Mouse (Mus musculus): ENCODE measurements around the gene Ntm. TPM values are rescaled to one million over a fixed set of nuclear protein-coding genes. Genes with fewer than 3 reads are reported as not detected.

Ntm gene
- polyA plus RNA-seq, 1 experiment from 2014 or later: 0.76 TPM

DNA sequence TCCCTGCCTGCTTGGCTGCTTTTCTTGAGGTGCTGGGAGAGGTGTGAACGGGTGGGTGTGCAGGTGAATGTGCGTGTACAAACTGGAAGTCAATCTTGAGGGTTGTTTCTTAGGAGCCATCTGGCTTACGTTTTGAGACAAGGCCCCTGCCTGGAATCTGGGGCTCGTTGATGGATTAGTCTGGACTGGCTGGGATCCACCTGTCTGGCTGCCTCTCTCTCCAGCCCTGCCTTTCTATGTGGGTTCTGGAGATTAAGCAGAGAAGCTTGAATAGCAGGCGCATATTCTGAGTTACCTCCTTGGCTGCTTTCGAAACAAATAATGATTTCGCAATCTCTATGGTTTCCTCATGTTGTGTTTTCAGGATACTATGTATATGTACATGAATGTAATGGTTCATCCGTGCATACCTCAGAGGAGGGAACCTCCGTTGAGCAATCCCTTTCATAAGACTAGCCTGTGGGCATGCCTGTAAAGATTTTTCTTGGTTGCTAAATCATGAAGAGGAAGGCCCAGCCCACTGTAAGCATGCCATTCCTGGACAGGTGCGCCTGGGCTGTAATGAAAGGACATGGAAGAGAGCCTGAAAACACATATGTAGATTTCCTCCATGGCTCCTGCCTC, 499.9 kb downstream of the Ntm start:
- H3K27ac ChIP-seq (ENCODE audit: low read length): no peak overlapping the region
- no peaks in the 10 kb centered on the region for H3K36me3 ChIP-seq (ENCODE audit: insufficient read depth, low read length)
- no peaks in the 10 kb centered on the region for H3K27me3 ChIP-seq (replicated peaks; ENCODE audit: insufficient read depth, low read length)
- peak; percentile 81 for ATAC-seq
- no peak overlapping the region for H3K4me3 ChIP-seq (ENCODE audit: low read depth, low read length)
- no peak overlapping the region for H3K9ac ChIP-seq (replicated peaks; ENCODE audit: low read depth)
- WGBS: 54% methylated on average over 10 of the region's 10 CpGs
- no peaks in the 10 kb centered on the region for H3K9me3 ChIP-seq (ENCODE audit: low read length)
- no peak overlapping the region for H3K4me2 ChIP-seq (replicated peaks; ENCODE audit: low read depth, low read length)
- H3K4me1 ChIP-seq (ENCODE audit: insufficient read depth, low read depth, low read length): no peaks in the 10 kb centered on the region
- TF ChIP-seq CTCF (IDR thresholded peaks at IDR 0.05) (no peak), EP300 (IDR thresholded peaks at IDR 0.05) (peak; percentile 35; the same call in 1 of the 2 replicates)
- peak; percentile 65 for DNase-seq (ENCODE audit: low spot score)

DNA sequence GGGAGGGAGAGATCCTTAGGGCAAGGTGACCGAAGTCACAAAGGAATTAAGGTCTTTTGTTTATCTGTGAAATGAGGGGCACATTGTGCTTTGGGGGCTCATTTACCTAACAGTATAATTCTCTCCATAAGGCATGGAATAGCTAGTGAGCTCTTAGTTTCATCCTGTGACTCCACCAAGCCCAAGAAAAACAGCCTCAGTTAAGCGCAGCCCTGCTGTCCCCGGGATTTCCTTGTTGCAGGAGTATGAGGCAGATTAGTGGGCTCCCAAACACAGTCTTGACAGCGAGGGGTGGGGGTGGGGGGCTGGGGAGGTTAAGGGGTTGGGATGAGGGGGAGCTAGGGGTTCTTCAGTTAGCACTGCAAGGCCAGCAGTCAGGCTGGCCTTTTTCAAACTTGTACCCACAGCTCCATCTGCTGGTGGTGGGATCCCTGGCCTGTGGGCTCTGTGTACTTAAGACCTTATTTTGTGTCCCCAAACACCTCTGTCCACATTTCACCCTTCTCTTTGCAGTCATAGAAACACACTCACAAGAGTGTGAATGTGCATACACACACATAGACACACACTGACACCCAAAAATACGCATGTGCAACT, 504.9 kb downstream of the Ntm start:
- Histone ChIP-seq H3K4me3 (ENCODE audit: low read depth, low read length) (no peak overlapping the region), H3K9me3 (ENCODE audit: low read length) (no peaks in the 10 kb centered on the region)
- 0 out of 2 replicates have a peak, but pooled peaks have one; percentile 25 for ATAC-seq

GRCm38 (mm10) chr9:29456014-29456413, 506.9 kb downstream of the Ntm start:
- DNase-seq (ENCODE audit: low spot score) (no peak), ATAC-seq (no peak)
- Histone ChIP-seq H3K27me3 (replicated peaks; ENCODE audit: insufficient read depth, low read length) (no peaks in the 10 kb centered on the region), H3K4me1 (ENCODE audit: insufficient read depth, low read depth, low read length) (no peaks in the 10 kb centered on the region), H3K9ac (replicated peaks; ENCODE audit: low read depth) (no peak overlapping the region), H3K4me2 (replicated peaks; ENCODE audit: low read depth, low read length) (no peak overlapping the region), H3K4me3 (ENCODE audit: low read depth, low read length) (no peak overlapping the region), H3K36me3 (ENCODE audit: insufficient read depth, low read length) (no peaks in the 10 kb centered on the region), H3K9me3 (ENCODE audit: low read length) (no peaks in the 10 kb centered on the region), H3K27ac (ENCODE audit: low read length) (no peak overlapping the region)
- WGBS: 86% methylated on average over 7 of the region's 7 CpGs
- TF ChIP-seq CTCF (IDR thresholded peaks at IDR 0.05) (no peak), EP300 (IDR thresholded peaks at IDR 0.05) (no peak)

More for the DNA sequence above, 504.9 kb downstream of the Ntm start:
- Histone ChIP-seq H3K4me1 (ENCODE audit: insufficient read depth, low read depth, low read length) (no peaks in the 10 kb centered on the region), H3K4me2 (replicated peaks; ENCODE audit: low read depth, low read length) (no peak overlapping the region), H3K9ac (replicated peaks; ENCODE audit: low read depth) (no peak overlapping the region), H3K27ac (ENCODE audit: low read length) (no peak overlapping the region), H3K36me3 (ENCODE audit: insufficient read depth, low read length) (no peaks in the 10 kb centered on the region), H3K27me3 (replicated peaks; ENCODE audit: insufficient read depth, low read length) (no peaks in the 10 kb centered on the region)
- TF ChIP-seq EP300 (IDR thresholded peaks at IDR 0.05) (no peak), CTCF (IDR thresholded peaks at IDR 0.05) (peak; percentile 75)
- 18% methylated on average over 5 of the region's 5 CpGs for WGBS
- DNase-seq (ENCODE audit: low spot score): peak; percentile 59

- Histone ChIP-seq H3K9me3 (ENCODE audit: low read length) (no peaks in the 10 kb centered on the region), H3K4me2 (replicated peaks; ENCODE audit: low read depth, low read length) (no peak overlapping the region), H3K27ac (ENCODE audit: low read length) (no peak overlapping the region), H3K27me3 (replicated peaks; ENCODE audit: insufficient read depth, low read length) (no peaks in the 10 kb centered on the region), H3K4me3 (ENCODE audit: low read depth, low read length) (no peak overlapping the region), H3K9ac (replicated peaks; ENCODE audit: low read depth) (no peak overlapping the region), H3K36me3 (ENCODE audit: insufficient read depth, low read length) (no peaks in the 10 kb centered on the region), H3K4me1 (ENCODE audit: insufficient read depth, low read depth, low read length) (no peaks in the 10 kb centered on the region)
- ATAC-seq: no peak
- TF ChIP-seq CTCF (IDR thresholded peaks at IDR 0.05): no peak
- TF ChIP-seq EP300 (IDR thresholded peaks at IDR 0.05): no peak
- no peak for DNase-seq (ENCODE audit: low spot score)
- 48% methylated on average over 1 of the region's 1 CpGs for WGBS
Observed at GRCm38 (mm10) chr9:29451232-29451631, 511.7 kb downstream of the Ntm start.

DNA sequence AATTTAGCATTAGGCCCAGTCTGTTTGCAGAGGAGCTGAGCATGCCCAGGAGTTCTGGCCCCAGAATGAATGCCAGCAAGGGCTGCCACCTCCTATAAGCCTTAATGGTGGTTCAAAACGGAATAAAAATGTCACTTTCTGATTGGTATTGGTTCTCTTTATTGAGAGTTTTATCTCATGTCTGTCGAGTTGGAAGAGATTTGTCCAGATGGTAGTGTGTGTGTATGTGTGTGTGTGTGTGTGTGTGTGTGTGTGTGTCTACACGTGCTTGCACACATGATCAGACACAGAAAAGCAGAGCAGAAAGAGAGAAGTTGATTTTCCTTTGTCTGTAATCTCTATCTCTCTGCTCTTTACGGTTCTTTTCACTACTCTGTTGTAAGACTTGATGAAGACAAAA, 518.9 kb downstream of the Ntm start:
- 62% methylated on average over 4 of the region's 4 CpGs for WGBS
- Histone ChIP-seq H3K4me1 (ENCODE audit: insufficient read depth, low read depth, low read length) (no peaks in the 10 kb centered on the region), H3K36me3 (ENCODE audit: insufficient read depth, low read length) (no peaks in the 10 kb centered on the region), H3K4me3 (ENCODE audit: low read depth, low read length) (no peak overlapping the region), H3K4me2 (replicated peaks; ENCODE audit: low read depth, low read length) (no peak overlapping the region), H3K27ac (ENCODE audit: low read length) (no peak overlapping the region), H3K9ac (replicated peaks; ENCODE audit: low read depth) (no peak overlapping the region), H3K27me3 (replicated peaks; ENCODE audit: insufficient read depth, low read length) (no peaks in the 10 kb centered on the region), H3K9me3 (ENCODE audit: low read length) (no peaks in the 10 kb centered on the region)
- ATAC-seq: no peak
- TF ChIP-seq EP300 (IDR thresholded peaks at IDR 0.05): no peak
- no peak for TF ChIP-seq CTCF (IDR thresholded peaks at IDR 0.05)
- no peak for DNase-seq (ENCODE audit: low spot score)

GRCm38 (mm10) chr9:29439401-29439800, 523.5 kb downstream of the Ntm start:
- H3K36me3 ChIP-seq (ENCODE audit: insufficient read depth, low read length): no peaks in the 10 kb centered on the region
- WGBS: 57% methylated on average over 5 of the region's 5 CpGs
- H3K9me3 ChIP-seq (ENCODE audit: low read length): no peaks in the 10 kb centered on the region
- no peak overlapping the region for H3K27ac ChIP-seq (ENCODE audit: low read length)
- no peak overlapping the region for H3K9ac ChIP-seq (replicated peaks; ENCODE audit: low read depth)
- ATAC-seq (no peak), DNase-seq (ENCODE audit: low spot score) (no peak)
- TF ChIP-seq EP300 (IDR thresholded peaks at IDR 0.05) (no peak), CTCF (IDR thresholded peaks at IDR 0.05) (no peak)
- no peak overlapping the region for H3K4me3 ChIP-seq (ENCODE audit: low read depth, low read length)
- no peak overlapping the region for H3K4me2 ChIP-seq (replicated peaks; ENCODE audit: low read depth, low read length)
- no peaks in the 10 kb centered on the region for H3K4me1 ChIP-seq (ENCODE audit: insufficient read depth, low read depth, low read length)
- no peaks in the 10 kb centered on the region for H3K27me3 ChIP-seq (replicated peaks; ENCODE audit: insufficient read depth, low read length)
